Mouse (Mus musculus): ENCODE measurements at regions not wholly inside any gene's neighbourhood (a gene's known extent, or its start where the extent isn't known, plus 50 kb on each side); places are given as distances from the start of the nearest gene placed in this dataset.
A peak's percentile ranks its signal among the peaks of the same experiment; 100 is the strongest.

DNA sequence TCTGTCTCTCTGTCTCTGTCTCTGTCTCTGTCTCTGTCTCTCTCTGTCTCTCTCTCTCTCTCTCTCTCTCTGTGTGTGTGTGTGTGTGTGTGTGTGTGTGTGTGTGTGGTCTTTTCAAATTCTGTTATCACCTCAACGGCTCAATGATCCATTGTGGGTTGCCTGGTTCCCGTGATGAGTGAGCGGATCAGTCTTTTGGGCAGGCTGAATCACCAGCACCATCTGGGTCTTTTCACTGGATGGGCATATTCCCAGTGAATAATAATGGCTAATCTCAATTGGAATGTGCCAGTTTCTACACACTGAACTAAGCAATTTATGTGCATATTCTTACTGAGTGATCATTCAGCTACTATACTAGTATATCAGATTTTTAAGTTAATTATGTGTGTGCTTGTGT, 216.4 kb downstream of the Lmx1a start:
- DNase-seq, result no peak
- intact Hi-C loops (cut with DNase I), result no loop called here

DNA sequence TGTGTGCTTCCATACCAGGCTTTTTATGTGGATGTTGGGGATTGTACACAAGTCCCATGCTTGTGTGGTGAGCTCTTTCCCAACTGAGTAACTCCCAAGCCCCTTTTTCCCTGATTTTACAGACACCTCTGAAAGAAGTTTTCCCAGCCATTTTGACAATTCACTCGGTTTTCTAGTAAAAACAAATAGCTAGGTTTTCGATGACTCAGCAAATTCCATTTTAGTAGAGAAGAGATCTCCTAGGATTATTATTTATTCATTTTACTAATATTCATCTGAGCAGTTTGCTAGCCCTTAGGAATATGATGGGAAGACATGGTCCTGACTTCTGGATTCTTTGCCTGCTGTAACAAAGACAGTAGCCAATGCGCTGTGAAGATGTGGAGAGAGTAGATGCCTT, 223.0 kb downstream of the Lmx1a start:
- no peak for DNase-seq
- intact Hi-C loops (cut with DNase I), result no loop called here

DNA sequence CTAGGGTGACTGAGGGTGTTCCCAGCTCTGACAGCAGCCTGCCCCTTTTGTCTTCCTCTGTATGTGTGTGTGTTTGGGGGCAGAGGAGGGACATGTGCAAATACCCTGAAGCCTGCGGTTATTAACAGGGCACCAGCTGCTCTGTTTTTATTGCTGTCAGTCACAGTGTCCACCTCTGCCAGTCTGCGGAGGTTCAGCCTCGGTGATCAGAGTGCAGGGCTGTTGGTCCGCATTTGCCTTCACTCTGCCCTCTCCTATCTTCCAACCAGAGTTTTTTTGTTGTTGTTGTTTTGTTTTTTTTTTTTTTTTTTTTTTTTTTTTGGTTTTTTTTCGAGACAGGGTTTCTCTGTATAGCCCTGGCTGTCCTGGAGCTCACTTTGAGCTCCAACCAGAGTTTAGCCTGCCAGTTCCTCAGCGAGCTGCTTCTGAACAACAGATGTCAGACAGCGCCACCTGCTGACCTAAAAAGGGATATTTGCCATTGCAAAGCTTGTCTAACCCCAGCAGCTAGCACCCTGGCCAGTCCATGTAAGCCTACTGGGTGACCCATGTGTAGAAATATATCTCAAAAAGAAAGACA, 226.0 kb downstream of the Lmx1a start:
- DNase-seq, result peak; percentile 70 to 83
- intact Hi-C loops (cut with DNase I), result no loop called here

DNA sequence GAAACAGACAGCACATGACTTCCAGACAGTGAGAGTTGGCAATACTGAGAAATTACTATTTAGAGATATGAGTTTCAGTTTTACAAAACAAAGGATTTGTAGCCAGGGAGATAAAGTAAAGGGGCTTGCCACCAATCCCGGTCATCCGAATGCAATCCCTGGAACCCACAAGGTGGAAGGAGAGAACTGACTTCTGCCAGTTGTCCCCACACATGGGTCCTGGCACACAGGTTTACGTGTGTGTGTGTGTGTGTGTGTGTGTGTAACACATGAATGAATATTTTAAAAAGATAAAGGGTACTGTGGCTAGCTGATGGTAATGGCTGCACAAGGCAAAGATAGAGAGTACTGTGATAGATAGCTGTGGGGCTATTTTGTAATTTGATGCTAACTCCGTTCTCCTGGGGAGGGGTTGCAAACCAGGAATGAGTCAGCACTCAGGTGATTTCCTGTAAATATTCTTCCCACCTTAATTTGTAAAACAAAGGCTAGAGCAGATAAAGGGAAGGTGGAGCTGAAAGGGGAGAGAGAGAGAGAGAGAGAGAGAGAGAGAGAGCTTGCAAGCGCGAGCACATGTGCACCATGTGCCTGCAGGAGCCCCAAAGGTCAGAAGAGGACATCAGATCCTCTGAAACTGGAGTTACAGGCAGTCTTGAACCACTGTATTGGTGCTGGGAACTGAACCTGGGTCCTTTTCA, 226.7 kb downstream of the Lmx1a start:
- no peak for DNase-seq
- intact Hi-C loops (cut with DNase I), result no loop called here

DNA sequence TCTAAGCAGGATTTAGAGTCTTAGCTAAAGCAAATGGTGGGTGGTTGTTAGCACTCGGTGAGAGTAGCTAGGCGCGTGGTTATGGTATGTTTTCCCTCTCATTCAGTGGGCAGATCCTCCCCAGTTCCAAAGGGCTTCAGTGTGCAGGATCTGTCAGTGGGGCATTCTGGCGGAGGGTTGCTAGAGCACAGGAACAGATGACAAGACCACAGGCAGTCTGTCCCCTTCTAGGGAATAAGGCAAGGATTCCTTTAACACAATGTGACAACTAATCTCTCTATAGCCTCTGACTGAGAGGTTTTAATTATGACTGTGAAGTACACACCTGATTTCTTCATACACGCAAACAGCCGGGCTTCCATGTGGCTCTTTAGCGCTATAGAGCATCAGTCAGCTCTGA, 233.9 kb downstream of the Lmx1a start:
- intact Hi-C loops (cut with DNase I), result no loop called here
- no peak for DNase-seq

DNA sequence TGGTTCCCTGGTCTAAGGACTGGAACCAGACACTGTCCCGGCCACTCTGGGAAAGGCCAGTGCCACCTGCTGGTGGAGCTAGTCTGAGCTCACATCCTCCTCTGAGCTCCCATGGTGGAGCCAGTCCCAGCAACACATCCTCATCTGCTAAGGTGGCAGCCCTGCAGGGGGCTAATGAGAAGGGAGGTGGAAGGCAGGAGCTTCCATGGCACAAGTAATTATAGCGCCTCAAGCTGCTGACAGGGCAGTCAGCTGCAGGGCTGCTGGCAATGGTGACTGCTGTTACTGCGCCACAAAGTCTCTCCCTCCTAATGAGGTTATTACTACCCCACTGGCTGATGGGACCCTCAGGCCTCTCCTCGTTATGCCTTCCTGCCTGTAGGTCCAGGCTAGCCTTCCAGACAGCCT, 239.0 kb downstream of the Lmx1a start:
- no peak for DNase-seq
- intact Hi-C loops (cut with DNase I), result no loop called here

DNA sequence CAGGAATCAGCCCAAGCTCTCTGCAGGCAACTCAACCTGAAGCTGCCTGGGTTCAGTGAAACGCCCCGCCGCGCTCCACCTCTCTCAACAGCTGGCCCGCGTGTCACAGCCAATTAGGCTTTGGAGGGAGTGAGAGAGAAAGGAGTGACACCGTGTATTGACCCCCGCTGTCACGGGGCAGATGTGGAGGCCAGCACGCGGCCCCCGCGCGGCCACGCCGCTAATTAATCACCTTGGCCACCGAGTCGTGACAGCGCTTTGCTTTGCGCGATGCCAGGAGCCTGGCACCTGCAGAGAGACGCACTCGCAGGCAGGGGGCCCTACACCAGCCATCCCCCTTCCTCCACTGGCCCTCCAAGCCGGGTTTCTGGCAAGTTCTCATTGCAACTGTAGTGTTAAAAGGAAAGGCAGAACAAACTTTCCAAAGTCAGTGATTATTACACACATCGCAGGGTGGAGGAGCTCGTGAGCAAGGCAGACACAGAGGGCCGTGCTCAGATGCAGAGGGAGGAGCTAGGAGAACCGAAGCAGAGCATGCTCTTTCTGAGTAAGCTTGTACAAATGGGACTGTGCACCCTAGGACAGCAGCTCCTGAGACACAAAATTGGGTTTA, 240.8 kb downstream of the Lmx1a start:
- DNase-seq, result peak; percentile 15 to 26
- intact Hi-C loops (cut with DNase I), result no loop called here

DNA sequence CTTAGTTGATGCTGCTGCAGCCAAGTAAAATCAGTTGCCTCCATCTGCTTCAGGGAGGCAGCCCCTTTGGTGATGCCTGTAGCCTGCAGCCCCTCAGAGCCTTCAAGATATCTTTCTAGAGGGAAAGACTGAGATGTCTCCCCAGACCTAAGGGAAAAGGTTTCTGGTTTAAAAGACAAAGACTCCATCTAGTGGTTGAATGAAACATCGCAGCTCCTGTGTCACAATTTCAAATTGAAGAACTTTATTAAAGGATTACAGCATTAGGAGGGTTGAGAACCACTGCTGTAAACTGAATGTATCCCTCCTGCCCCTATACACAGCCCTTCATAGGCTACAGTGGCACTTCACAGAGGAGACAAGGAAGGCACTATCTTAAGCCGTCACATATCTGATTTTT, 243.1 kb downstream of the Lmx1a start:
- peak in 1 of 2 experiments; percentile 38 for DNase-seq
- intact Hi-C loops (cut with DNase I), result no loop called here

DNA sequence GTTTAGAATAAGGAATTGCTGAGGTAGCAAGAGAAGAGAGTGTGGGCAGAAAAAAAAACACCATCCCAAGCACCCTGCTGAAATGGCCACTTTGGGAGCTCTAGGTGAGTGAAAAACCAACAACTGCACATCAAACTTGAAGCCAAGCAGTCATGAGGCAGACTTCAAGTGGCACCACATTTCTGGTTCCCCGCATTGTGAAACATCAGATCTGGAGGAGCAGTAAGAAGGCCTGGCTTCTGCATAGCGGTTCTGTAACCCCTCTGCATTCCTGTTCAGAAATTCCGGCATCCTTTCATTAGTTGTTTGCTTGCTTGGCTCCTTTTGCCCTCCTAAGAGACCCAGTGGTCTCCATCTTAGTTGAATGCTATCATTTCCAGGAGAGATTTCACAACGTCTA, 247.7 kb downstream of the Lmx1a start:
- intact Hi-C loops (cut with DNase I), result no loop called here
- no peak for DNase-seq

DNA sequence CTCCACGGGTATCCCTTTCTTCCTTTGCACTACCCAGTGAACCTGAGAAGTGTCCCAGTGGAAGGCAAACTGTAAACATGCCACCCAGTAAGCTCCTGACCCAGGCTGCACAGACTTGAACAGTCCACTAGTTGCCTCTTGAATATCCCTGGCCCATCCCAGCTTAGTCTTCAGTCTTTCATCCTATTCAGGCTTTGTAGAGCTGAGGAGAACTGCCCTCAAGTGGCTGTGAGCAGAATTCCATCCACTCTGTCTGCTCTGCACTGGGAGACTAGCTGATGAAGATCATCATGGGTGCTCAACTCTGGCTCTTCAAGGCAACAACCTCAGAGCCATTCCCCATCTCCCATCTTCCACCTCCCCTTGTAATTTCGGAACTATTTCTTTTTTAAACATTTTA, 249.1 kb downstream of the Lmx1a start:
- intact Hi-C loops (cut with DNase I), result no loop called here
- no peak for DNase-seq

DNA sequence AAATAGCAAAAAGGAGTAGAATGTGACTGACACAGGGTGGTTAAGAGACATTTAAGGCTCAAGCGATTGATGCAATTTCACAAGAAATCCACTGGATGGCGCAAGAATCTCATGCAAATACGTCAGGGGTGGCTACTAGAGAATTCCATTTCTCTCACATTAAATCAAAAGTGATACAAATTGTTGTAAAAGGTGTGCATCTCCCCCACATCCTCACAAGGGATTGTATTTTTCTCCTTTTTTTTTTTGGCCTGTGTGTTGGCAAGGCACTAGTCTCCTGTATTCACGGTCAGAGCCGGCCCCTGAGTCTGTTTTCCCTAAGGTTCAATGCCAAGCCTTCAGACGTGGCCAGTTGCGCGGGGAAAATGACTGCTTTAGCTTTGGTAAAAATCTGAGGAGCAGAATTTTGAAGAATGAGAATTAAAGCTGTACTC, 253.0 kb downstream of the Lmx1a start:
- intact Hi-C loops (cut with DNase I), result loop anchor here (5.0 to 10.0 kb wide), 4 partner anchors 143 to 1520 kb away; no protein-coding TSS in a partner anchor
- peak in 1 of 2 experiments; percentile 36 for DNase-seq

DNA sequence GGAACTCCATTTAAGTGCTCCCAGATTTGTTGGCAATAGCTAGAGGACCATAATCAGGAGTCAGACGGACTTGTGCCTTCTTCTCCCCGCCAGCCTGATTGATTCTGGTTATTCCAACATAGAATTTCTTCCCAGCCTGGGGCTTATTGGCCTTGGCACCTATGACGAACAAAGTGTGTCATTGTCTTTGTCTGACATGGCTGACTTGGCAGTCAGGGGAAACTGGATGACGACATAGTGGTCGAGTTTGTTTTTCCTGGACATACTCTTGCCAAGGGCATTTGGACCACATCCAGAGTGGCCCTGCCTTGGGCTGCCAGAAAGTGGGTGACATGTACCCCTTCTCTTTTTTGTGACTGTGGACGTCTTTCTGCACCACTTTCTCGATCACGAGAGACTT, 254.1 kb downstream of the Lmx1a start:
- DNase-seq, result no peak
- intact Hi-C loops (cut with DNase I), result loop anchor here (5.0 to 10.0 kb wide), 4 partner anchors 142 to 1519 kb away; no protein-coding TSS in a partner anchor

DNA sequence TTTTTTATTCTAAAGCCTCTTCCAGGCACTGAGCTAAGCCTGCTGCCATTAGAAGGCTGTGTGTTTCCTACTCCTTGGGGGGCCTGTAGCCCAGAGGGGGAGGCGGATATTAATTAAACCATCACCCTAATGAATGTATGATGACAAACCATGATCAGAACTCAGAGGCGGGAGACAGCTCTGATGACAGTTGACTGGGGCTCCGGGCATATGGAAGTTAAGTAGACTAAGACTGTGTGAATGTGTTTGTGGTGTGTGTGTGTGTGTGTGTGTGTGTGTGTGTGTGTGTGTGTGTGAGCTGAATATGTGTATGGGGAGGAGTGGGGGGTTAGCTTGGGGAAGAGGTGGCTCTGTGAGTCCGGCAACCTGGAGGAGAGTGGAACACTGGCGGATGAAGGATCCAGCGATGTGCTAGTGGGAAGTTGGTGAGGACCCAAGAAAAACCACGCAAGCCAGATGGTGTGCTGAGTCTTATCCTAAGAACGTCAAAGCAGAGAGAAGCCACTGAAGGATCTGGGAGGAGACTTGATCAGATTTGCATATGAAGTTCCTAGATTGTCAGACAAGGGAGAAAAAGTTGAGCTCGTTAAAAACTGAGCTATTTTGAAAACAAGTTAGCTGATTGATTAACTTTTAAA, 256.7 kb downstream of the Lmx1a start:
- intact Hi-C loops (cut with DNase I), result loop anchor here (10.0 kb wide), 2 partner anchors 139 to 269 kb away; no protein-coding TSS in a partner anchor
- DNase-seq, result no peak

DNA sequence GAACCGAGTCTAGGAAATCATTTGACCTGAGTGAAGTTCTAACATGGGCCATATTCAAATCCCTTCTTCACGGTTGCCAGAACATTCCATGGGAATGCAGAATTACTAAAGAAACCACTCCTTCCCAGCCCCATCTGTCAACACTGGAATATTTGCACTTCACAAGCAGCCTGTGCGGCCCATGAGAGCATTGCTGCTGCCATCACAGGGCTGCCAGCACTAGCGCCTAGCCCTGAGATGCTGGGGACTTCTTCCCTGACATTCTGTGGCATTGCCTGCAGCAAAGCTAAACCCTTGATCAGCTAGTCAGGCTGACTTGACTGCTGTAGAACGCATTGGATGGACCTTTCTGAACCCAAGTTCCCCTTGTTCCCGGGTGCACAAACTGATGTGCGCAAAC, 258.8 kb downstream of the Lmx1a start:
- intact Hi-C loops (cut with DNase I), result loop anchor here (10.0 kb wide), 2 partner anchors 137 to 267 kb away; no protein-coding TSS in a partner anchor
- no peak for DNase-seq

DNA sequence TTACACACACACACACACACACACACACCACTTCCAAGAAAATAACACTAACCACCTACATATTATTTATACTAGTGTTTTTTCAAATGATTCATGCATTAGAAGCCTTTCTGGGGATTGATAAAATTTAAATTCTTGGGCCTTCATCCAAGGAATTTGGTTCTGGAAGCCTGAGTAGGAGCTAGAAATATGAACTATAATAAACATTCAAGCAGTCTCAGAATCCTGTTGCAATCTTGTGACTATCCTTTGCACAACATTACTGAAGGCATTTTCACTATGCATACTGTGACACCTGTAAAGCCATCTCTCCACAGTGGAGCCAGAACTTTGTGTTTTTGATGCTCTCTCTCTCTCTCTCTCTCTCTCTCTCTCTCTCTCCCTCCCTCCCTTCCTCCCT, 262.7 kb downstream of the Lmx1a start:
- no peak for DNase-seq
- intact Hi-C loops (cut with DNase I), result no loop called here

DNA sequence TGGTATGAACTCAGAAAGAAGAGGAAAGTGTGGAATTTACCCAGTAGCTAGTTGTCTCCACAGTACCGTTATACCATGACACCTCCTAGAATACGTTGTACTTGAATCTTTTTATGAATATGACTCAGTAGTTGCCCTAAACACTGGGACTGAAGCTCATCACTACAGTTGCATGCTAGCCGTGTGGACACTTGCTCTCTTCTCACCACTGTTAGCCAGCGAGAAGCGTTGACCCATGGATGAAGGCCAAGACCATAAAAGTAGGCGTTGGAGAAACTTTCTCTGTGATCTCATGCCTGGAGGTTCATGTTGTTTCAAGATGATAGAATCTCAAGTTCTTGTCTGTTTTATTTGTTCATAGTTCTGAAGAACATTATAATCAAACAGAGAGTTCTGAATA, 269.5 kb downstream of the Lmx1a start:
- DNase-seq, result no peak
- intact Hi-C loops (cut with DNase I), result no loop called here

DNA sequence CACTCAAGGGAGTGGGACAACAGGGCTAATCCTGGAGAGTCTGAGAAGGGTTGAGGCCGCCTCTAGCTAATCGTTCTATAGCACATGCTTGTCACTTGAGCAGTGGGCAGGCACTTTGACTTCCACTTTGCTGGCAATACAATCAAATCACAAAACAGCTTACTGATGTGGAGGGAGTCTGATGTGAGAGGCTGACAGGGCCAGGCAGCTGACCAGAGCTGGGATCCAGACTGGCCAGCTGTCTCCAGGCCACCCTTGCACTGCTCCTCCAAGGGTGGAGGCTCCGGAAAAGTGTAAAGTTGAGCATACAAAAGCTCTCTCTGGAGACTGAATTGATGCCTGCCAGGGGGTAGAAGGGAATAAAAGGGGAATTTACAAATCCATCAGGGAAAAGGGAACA, 280.5 kb downstream of the Lmx1a start:
- peak; percentile 27 to 31 for DNase-seq
- intact Hi-C loops (cut with DNase I), result no loop called here

DNA sequence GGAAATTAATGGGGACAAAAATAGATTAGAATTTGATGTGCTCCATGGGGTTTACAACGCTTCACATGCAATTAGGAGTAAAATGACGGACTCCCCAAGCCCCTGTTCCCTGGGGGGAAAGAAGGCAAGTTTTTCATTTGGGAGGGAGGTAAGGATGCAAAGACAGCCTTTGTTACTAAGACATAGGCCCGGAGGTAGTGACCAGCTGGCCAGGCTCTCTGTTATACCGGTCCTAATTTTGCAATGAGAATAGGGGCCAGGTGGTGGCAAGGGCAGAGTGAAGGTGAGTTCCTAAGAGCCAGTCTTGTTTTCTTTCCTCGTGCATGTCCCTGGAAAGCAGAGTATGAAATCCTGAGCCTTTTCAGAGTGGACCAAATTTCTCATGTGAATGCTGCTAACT, 280.9 kb downstream of the Lmx1a start:
- intact Hi-C loops (cut with DNase I), result no loop called here
- no peak for DNase-seq

DNA sequence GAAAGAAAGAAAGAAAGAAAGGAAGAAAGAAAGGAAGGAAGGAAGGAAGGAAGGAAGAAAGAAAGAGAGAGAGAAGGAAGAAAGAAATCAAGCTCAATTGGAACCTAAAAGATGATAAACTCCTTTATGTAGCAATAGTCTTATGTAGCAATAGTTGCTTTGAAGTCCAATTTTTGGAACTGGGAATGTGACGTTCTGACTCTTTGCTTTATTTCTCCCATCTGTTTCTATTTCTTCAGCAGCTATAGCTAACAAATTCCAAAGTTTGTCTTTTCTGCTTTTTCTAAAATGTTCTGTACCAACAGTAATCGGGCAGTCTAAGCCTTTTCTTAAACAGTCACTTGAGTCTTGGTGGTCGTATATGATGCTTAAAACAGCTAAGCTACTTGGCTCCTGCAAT, 287.7 kb downstream of the Lmx1a start:
- DNase-seq, result no peak
- intact Hi-C loops (cut with DNase I), result no loop called here

DNA sequence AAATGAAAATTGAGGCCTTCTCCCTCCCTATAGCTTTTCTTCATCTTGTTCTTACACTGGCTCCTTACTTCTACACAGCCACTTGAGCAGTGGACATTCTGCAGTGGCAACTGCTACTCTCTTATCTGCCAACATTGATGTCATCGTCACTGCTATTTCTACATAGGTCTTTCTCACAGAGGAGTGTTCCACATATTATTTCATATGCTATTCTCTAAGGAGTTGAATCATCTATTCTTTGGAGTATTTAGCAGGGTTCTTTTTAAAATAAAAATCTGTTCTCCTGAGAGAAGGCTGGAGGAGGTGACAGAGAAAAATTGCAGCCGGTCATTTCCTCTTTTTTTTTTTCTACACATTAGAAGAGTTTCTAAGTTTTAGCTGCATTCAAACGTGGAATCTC, 290.1 kb downstream of the Lmx1a start:
- intact Hi-C loops (cut with DNase I), result no loop called here
- DNase-seq, result no peak

DNA sequence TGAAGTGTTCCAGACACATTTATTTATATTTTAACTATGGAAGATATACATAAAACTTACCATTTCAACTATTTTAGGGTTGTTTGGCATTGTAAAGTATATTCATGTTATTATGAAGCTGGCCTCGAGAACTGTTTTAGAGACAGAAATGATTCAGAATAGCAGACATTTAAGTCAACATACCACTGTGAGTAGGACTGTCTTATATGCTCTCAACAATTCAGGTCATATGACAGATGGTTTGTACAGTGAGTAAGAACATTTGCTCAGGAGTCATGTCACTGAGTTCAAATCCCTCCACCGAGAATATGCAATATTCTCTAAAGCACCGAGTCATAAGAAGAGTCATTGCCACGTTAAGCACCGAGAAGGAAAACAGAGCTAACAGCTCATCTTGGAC, 290.6 kb downstream of the Lmx1a start:
- intact Hi-C loops (cut with DNase I), result no loop called here
- DNase-seq, result no peak

Data from heart, postnatal 14 days (tissue).